Mouse (Mus musculus): ENCODE measurements at regions not wholly inside any gene's neighbourhood (a gene's known extent, or its start where the extent isn't known, plus 50 kb on each side); places are given as distances from the start of the nearest gene placed in this dataset.
A peak's percentile ranks its signal among the peaks of the same experiment; 100 is the strongest.

- DNase-seq: peak; percentile 60
Observed at GRCm38 (mm10) chr6:78899952-78900351, 431.3 kb upstream of the Reg3g start.

DNA sequence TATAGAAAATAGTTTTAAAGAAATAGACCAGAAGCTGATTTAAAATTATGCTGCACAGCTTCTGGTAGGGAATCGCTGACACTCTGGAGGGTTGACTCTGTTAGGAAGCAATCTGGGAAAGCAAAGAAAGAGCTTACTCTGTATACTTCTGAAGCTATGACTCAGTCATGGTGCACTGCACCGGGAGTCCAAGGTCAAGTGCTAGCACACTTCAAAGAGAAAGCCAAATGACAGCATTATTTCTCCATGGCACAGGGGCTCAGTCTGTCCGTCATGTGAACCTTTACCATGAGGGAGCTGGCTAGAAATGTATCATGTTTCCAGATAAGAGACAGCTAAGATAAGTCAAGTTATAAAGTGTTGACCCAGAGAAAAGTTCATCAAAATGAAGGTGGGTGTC lies 424.1 kb upstream of the Reg3g start:
- no peak for DNase-seq

DNA sequence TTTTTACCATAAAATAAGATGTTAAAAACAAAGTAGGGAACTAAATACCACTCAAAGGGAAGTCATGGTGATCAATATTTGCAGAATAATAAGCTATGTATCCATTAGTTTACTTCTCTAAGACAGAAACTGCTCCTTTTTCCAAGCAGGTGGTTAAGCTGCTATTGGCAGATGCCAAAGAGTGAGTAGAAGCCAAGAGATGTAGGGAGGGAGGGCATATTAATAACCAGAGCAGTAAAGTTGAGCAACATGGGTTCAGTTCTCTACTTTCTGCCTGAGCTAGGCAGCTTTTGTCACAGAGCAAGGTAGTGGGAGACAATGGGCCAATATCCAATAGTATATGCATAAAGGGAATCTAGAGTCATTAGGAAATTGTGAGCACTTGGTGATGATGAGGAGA lies 394.4 kb upstream of the Reg3g start:
- no peak for DNase-seq

GRCm38 (mm10) chr6:78841261-78841660 lies 372.6 kb upstream of the Reg3g start:
- DNase-seq: no peak

- DNase-seq: peak; percentile 34
Observed at GRCm38 (mm10) chr6:78825901-78826629, 357.4 kb upstream of the Reg3g start.

DNA sequence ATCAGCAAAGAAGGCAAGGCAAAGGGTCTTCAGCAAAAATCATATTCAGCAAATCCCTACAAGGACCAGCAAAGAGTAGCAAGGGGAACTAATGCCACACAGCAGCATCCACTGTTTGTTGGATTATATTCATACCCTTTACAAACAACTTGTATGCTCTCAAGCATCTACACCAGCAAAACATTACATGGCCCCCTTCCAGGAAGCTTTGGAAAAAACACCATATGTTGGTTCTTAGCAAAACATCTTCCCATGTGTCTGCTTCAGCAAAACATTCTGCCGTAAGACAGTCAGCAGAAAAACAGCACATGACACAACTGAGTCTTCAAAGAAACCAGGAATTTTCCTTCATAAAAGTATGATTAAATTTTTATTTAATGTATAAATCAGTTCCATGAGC lies 352.6 kb upstream of the Reg3g start:
- DNase-seq: no peak

- no peak for DNase-seq
Observed at GRCm38 (mm10) chr6:78797013-78797412, 328.3 kb upstream of the Reg3g start.

DNA sequence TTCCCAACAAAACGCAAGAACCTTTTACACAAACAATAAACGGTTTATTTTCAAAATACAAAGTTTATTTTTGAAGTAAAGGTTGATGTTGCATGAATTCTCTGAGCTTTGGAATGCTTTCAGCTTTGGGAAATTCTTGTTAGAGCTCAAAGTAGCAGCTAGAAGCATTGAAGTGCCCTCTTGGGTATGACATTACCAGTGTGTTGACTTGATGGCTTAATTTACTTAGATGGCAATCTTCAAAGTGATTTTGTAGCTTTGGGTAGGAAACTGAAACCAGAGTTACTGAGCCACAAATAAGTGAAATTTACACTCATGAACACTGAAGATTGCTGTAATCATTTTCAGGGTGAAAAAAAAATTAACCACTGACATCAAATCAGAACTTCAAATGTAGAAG lies 320.3 kb upstream of the Reg3g start:
- no peak for DNase-seq

DNA sequence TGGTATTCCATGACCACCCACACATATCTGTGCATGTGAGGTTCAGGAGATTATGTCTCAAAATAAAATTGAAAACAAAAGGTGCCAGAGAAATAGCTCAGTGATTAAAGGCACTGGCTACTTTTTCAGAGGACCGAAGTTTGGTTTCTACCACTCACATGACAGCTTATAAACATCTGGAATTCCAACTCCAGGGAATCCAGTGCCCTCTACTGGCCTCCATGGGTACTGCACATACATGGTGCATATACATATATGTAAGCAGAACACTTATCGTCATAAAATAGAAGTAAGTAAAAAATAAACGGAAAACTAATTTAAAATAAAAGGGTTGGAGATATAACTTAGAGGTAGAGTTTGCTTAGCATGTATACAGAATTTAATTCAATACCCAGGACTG lies 288.9 kb upstream of the Reg3g start:
- no peak for DNase-seq
